Mouse (Mus musculus) ES-Bruce4 (cell line): ENCODE measurements around the gene Fbln2. TPM values are rescaled to one million over a fixed set of nuclear protein-coding genes. Genes with fewer than 3 reads are reported as not detected.
A peak's percentile ranks its signal among the peaks of the same experiment; 100 is the strongest.

Experiments
- H3K27ac ChIP-seq: 2 replicates; pipeline ENCODE4 v1.5.1; 2012; ENCODE audit warnings: low read length, inconsistent platforms; ENCODE audit not compliant: insufficient read depth
- H3K27me3 ChIP-seq: 2 replicates; pipeline ENCODE4 v1.6.1; 2012; ENCODE audit warnings: mild to moderate bottlenecking, low read length, inconsistent platforms; ENCODE audit not compliant: control insufficient read depth, poor library complexity, insufficient read depth, severe bottlenecking
- H3K36me3 ChIP-seq: 2 replicates; pipeline ENCODE4 v1.6.1; 2012; ENCODE audit warnings: inconsistent platforms, mild to moderate bottlenecking, low read length, moderate library complexity; ENCODE audit not compliant: control insufficient read depth, poor library complexity, insufficient read depth, severe bottlenecking
- H3K4me1 ChIP-seq: one replicate; pipeline ENCODE4 v1.8.1; 2011; ENCODE audit warnings: low read length; ENCODE audit not compliant: control insufficient read depth, insufficient read depth
- H3K4me3 ChIP-seq: 2 replicates; pipeline ENCODE4 v1.5.1; 2011; ENCODE audit warnings: low read depth, mild to moderate bottlenecking, low read length
- H3K9ac ChIP-seq: 2 replicates; pipeline ENCODE4 v1.6.1; 2012; ENCODE audit warnings: low read depth, mild to moderate bottlenecking, inconsistent platforms; ENCODE audit not compliant: poor library complexity, severe bottlenecking
- H3K9me3 ChIP-seq: replicated peaks from 2 replicates; pipeline ENCODE4 v1.6.1; 2012; ENCODE audit warnings: mild to moderate bottlenecking, low read length, inconsistent platforms; ENCODE audit not compliant: control insufficient read depth, poor library complexity, insufficient read depth, severe bottlenecking
- CTCF ChIP-seq: IDR thresholded peaks from one replicate; pipeline ENCODE4 v1.8.1; 2011; ENCODE audit warnings: low read depth, low read length
- EP300 ChIP-seq: IDR thresholded peaks from 2 replicates; pipeline ENCODE4 v1.6.1; 2011; ENCODE audit warnings: low read depth, low read length; ENCODE audit not compliant: insufficient read depth
- POLR2A ChIP-seq: IDR thresholded peaks from one replicate; pipeline ENCODE4 v1.8.1; 2011; ENCODE audit warnings: low read length; ENCODE audit not compliant: insufficient read depth
- polyA plus RNA-seq: library from polyadenylated mRNA; stranded (reverse); fragments of >200 nt; gene quantifications from 2 replicates; pipeline ENCODE4 v1.2.4, GENCODE M21; 2011; ENCODE audit warnings: low read depth; ENCODE audit not compliant: missing spikeins, insufficient read depth, insufficient read length

The Fbln2 gene
- polyA plus RNA-seq, 1 experiment, result 23.3 TPM

GRCm38 (mm10) chr6:91171396-91171895 lies 40.8 kb upstream of the Fbln2 start:
- H3K4me1 ChIP-seq, result no peaks in the 10 kb centered on the region
- H3K27ac ChIP-seq, result no peak overlapping the region
- no peaks in the 10 kb centered on the region for H3K27me3 ChIP-seq
- H3K9ac ChIP-seq, result no peak overlapping the region
- TF ChIP-seq CTCF, result no peak
- no peak for TF ChIP-seq POLR2A
- H3K36me3 ChIP-seq, result no peaks in the 10 kb centered on the region
- H3K9me3 ChIP-seq, result no peaks in the 10 kb centered on the region
- no peak overlapping the region for H3K4me3 ChIP-seq

DNA sequence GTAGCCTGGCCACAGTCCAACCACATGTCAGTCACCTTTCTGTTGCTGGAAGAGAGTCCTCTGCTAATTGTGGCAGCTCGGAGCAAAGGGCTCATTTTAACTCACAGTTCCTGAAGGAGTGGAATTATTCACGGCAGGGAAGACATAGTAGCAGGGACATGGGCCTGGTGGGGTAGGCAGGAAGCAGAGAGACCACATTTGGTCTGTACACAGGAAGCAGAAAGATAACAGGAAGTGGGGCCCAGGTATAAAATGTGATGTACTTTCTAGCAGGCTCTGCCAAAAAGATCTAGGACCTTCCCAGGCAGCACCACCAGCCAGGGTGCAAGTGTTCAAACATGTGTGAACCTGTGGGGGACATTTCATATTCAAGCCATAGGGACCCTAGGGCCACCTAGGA lies 39.9 kb upstream of the Fbln2 start:
- H3K9ac ChIP-seq, result no peak overlapping the region
- H3K4me1 ChIP-seq, result no peaks in the 10 kb centered on the region
- H3K27me3 ChIP-seq, result no peaks in the 10 kb centered on the region
- H3K9me3 ChIP-seq, result no peaks in the 10 kb centered on the region
- no peak overlapping the region for H3K27ac ChIP-seq
- no peaks in the 10 kb centered on the region for H3K36me3 ChIP-seq
- no peak overlapping the region for H3K4me3 ChIP-seq
- TF ChIP-seq EP300 (no peak), POLR2A (no peak), CTCF (no peak)

- no peak for TF ChIP-seq EP300
- no peak for TF ChIP-seq POLR2A
- peak; percentile 69 for TF ChIP-seq CTCF
- Histone ChIP-seq H3K4me3 (no peak overlapping the region), H3K27ac (no peak overlapping the region), H3K27me3 (no peaks in the 10 kb centered on the region), H3K9ac (no peak overlapping the region), H3K36me3 (no peaks in the 10 kb centered on the region), H3K9me3 (no peaks in the 10 kb centered on the region), H3K4me1 (no peaks in the 10 kb centered on the region)
Measured at GRCm38 (mm10) chr6:91173221-91173880, 38.9 kb upstream of the Fbln2 start.

DNA sequence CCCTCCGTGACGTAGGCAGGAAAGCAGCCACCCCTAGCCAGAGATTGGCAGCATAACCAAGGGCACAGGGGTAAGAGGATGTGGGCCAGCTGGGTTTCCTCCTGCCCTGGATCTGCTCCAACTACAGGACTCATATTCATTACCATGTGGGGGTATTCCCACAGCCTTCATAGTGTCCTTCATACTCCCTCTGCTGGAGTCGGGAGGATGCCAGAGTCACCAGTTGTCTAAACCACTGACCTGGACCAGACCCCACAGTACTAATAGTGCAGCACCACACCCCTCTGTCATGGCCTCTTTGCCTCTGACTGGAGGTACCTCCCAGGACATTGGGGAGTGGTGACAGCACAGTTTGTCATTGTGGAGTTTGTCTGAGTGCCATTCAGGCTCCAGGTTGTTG lies 38.0 kb upstream of the Fbln2 start:
- Histone ChIP-seq H3K27ac (no peak overlapping the region), H3K36me3 (no peaks in the 10 kb centered on the region), H3K9ac (no peak overlapping the region), H3K4me3 (no peak overlapping the region), H3K4me1 (no peaks in the 10 kb centered on the region), H3K9me3 (no peaks in the 10 kb centered on the region), H3K27me3 (no peaks in the 10 kb centered on the region)
- TF ChIP-seq EP300 (no peak), CTCF (no peak), POLR2A (no peak)

GRCm38 (mm10) chr6:91180767-91181171 lies 31.5 kb upstream of the Fbln2 start:
- H3K4me1 ChIP-seq, result no peaks in the 10 kb centered on the region
- no peaks in the 10 kb centered on the region for H3K36me3 ChIP-seq
- H3K27ac ChIP-seq, result no peak overlapping the region
- TF ChIP-seq POLR2A (no peak), CTCF (no peak), EP300 (no peak)
- H3K4me3 ChIP-seq, result no peak overlapping the region
- H3K9me3 ChIP-seq, result no peaks in the 10 kb centered on the region
- H3K9ac ChIP-seq, result no peak overlapping the region
- H3K27me3 ChIP-seq, result no peaks in the 10 kb centered on the region

- Histone ChIP-seq H3K27ac (no peak overlapping the region), H3K9me3 (no peaks in the 10 kb centered on the region), H3K4me3 (no peak overlapping the region), H3K27me3 (no peaks in the 10 kb centered on the region), H3K4me1 (no peaks in the 10 kb centered on the region), H3K9ac (no peak overlapping the region), H3K36me3 (no peaks in the 10 kb centered on the region)
- TF ChIP-seq EP300, result no peak
- TF ChIP-seq CTCF, result no peak
- no peak for TF ChIP-seq POLR2A
Measured at GRCm38 (mm10) chr6:91181320-91181719, 30.9 kb upstream of the Fbln2 start.
